Mouse (Mus musculus) liver, postnatal 0 days (tissue): Measurements from ENCODE around the gene Hist1h1c.

Source experiments
- CTCF ChIP-seq: sonication (generic); IDR thresholded peaks from 2 replicates; pipeline ENCODE4 v1.5.1; 2016; ENCODE audit warnings: antibody characterized with exemption, low read depth
- EP300 ChIP-seq: IDR thresholded peaks from 2 replicates; pipeline ENCODE4 v1.6.1; 2016; ENCODE audit warnings: antibody characterized with exemption, low read depth, mild to moderate bottlenecking

- TF ChIP-seq CTCF (no peak), EP300 (no peak)
These were observed 43.1 kb upstream of the Hist1h1c start, which contains the start of gene Hist1h1t for GRCm38 (mm10) chr13:23695514-23695913.
